Mouse (Mus musculus): ENCODE data around the gene Nme6.

Nme6 gene

GRCm38 (mm10) chr9:109874797-109875691 lies 42.5 kb downstream of the Nme6 start, which contains the start of gene Cdc25a:
Gene Cdc25a, plus strand, starts transcription at chr9:109875579.
- DNase-seq (ENCODE audit: low read depth): peak; percentile 98

GRCm38 (mm10) chr9:109875695-109876601 lies 43.4 kb downstream of the Nme6 start:
- peak; percentile 49 for DNase-seq (ENCODE audit: low read depth)

- no peak for DNase-seq (ENCODE audit: low read depth)
Measured at GRCm38 (mm10) chr9:109876756-109877155, 44.2 kb downstream of the Nme6 start.

GRCm38 (mm10) chr9:109877666-109878065 lies 45.1 kb downstream of the Nme6 start:
- no peak for DNase-seq (ENCODE audit: low read depth)

- DNase-seq (ENCODE audit: low read depth): no peak
Measured at GRCm38 (mm10) chr9:109879305-109879704, 46.8 kb downstream of the Nme6 start.

GRCm38 (mm10) chr9:109886259-109886658 lies 53.7 kb downstream of the Nme6 start:
- no peak for DNase-seq (ENCODE audit: low read depth)

- no peak for DNase-seq (ENCODE audit: low read depth)
Measured at GRCm38 (mm10) chr9:109887321-109887720, 54.8 kb downstream of the Nme6 start.

- DNase-seq (ENCODE audit: low read depth): no peak
Measured at GRCm38 (mm10) chr9:109891501-109891900, 59.0 kb downstream of the Nme6 start.
